Mouse (Mus musculus) MEL (cell line): ENCODE measurements around the gene Lbp. TPM values are rescaled to one million over a fixed set of nuclear protein-coding genes. Genes with fewer than 3 reads are reported as not detected.

ENCODE experiments used
- DNase-seq: peaks from one replicate; pipeline ENCODE4 v3.0.0; 2011; ENCODE audit warnings: low read depth, low spot score
- H3K27ac ChIP-seq: 2 replicates; pipeline ENCODE4 v1.5.1; 2012; ENCODE audit warnings: low read depth, mild to moderate bottlenecking, control low read depth, low read length, moderate library complexity; ENCODE audit not compliant: control insufficient read depth
- H3K27me3 ChIP-seq, 2 experiments: fragments of 150-350 bp in 1 of 2; sonication (generic) in 1 of 2; 2 replicates each; pipeline ENCODE4 v1.6.1; 2012; ENCODE audit warnings: low read length in 2 of 2, mild to moderate bottlenecking in 2 of 2, improper control_type of control experiment in 1 of 2, moderate library complexity in 1 of 2; ENCODE audit not compliant: insufficient read depth in 2 of 2, control insufficient read depth in 1 of 2
- H3K36me3 ChIP-seq, 2 experiments: 2 replicates each; pipeline ENCODE4 v1.6.1; 2012 to 2014; ENCODE audit warnings: low read length in 2 of 2, improper control_type of control experiment in 1 of 2, inconsistent platforms in 1 of 2, mild to moderate bottlenecking in 1 of 2; ENCODE audit not compliant: insufficient read depth in 2 of 2, control insufficient read depth in 1 of 2
- H3K4me1 ChIP-seq, 2 experiments: fragments of 150-350 bp in 1 of 2; sonication (generic) in 1 of 2; 2 replicates each; pipeline ENCODE4 v1.6.1; 2012; ENCODE audit warnings: low read length in 2 of 2, improper control_type of control experiment in 1 of 2, mild to moderate bottlenecking in 1 of 2; ENCODE audit not compliant: insufficient read depth in 2 of 2, control insufficient read depth in 1 of 2
- H3K4me3 ChIP-seq, 2 experiments: fragments of 150-350 bp in 1 of 2; sonication (generic) in 1 of 2; 2 replicates each; pipeline ENCODE4 v1.5.1; 2012; ENCODE audit warnings: low read depth in 2 of 2, low read length in 2 of 2, mild to moderate bottlenecking in 2 of 2, moderate library complexity in 2 of 2, control low read depth in 1 of 2, improper control_type of control experiment in 1 of 2; ENCODE audit not compliant: control insufficient read depth in 1 of 2, insufficient read depth in 1 of 2
- H3K79me2 ChIP-seq: 2 replicates; pipeline ENCODE4 v1.6.1; 2012; ENCODE audit warnings: mild to moderate bottlenecking, low read length, moderate library complexity; ENCODE audit not compliant: control insufficient read depth, poor library complexity, insufficient read depth
- H3K9ac ChIP-seq: 2 replicates; pipeline ENCODE4 v1.6.1; 2012; ENCODE audit warnings: low read depth, mild to moderate bottlenecking, control low read depth, low read length, moderate library complexity; ENCODE audit not compliant: control insufficient read depth, poor library complexity, severe bottlenecking
- H3K9me3 ChIP-seq: fragments of 150-350 bp; sonication (generic); replicated peaks from 2 replicates; pipeline ENCODE4 v1.6.1; 2012; ENCODE audit warnings: mild to moderate bottlenecking, low read length, improper control_type of control experiment, moderate library complexity; ENCODE audit not compliant: insufficient read depth
- CHD1 ChIP-seq: IDR thresholded peaks from 2 replicates; pipeline ENCODE4 v1.6.1; 2012; ENCODE audit warnings: low read depth, mild to moderate bottlenecking, inconsistent platforms, low read length, improper control_type of control experiment
- GABPA ChIP-seq: IDR thresholded peaks from 2 replicates; pipeline ENCODE4 v1.6.1; 2012; ENCODE audit warnings: low read depth, mild to moderate bottlenecking, inconsistent platforms, low read length, improper control_type of control experiment, moderate library complexity
- GATA1 ChIP-seq: IDR thresholded peaks from 2 replicates; pipeline ENCODE4 v1.6.1; 2011; ENCODE audit warnings: low read depth, low read length, improper control_type of control experiment
- JUND ChIP-seq: IDR thresholded peaks from 2 replicates; pipeline ENCODE4 v1.6.1; 2011; ENCODE audit warnings: low read depth, mild to moderate bottlenecking, improper control_type of control experiment, low read length
- KAT2A ChIP-seq: conservative IDR thresholded peaks from 2 replicates; pipeline ENCODE4 v1.6.1; 2012; ENCODE audit warnings: low read depth, low read length, improper control_type of control experiment, inconsistent platforms
- MAX ChIP-seq: IDR thresholded peaks from 2 replicates; pipeline ENCODE4 v1.6.1; 2011; ENCODE audit warnings: low read length, improper control_type of control experiment
- MEF2A ChIP-seq: IDR thresholded peaks from 2 replicates; pipeline ENCODE4 v1.6.1; 2014; ENCODE audit warnings: low read depth, mild to moderate bottlenecking, inconsistent platforms, low read length, improper control_type of control experiment; ENCODE audit not compliant: poor library complexity, insufficient replicate concordance, severe bottlenecking; ENCODE audit errors: extremely low read depth
- MXI1 ChIP-seq: IDR thresholded peaks from 2 replicates; pipeline ENCODE4 v1.6.1; 2011; ENCODE audit warnings: mild to moderate bottlenecking, low read depth, low read length, improper control_type of control experiment
- MYC ChIP-seq: IDR thresholded peaks from 2 replicates; pipeline ENCODE4 v1.6.1; 2011; ENCODE audit warnings: low read depth, mild to moderate bottlenecking, low read length, improper control_type of control experiment, moderate library complexity
- NELFE ChIP-seq: IDR thresholded peaks from 2 replicates; pipeline ENCODE4 v1.6.1; 2011; ENCODE audit warnings: low read depth, low read length, improper control_type of control experiment
- POLR2A ChIP-seq, 2 experiments: IDR thresholded peaks; 2 replicates each; pipeline ENCODE4 v1.6.1; 2011 to 2012; ENCODE audit warnings: low read length in 2 of 2, mild to moderate bottlenecking in 2 of 2, control low read depth in 1 of 2, improper control_type of control experiment in 1 of 2, low read depth in 1 of 2, moderate library complexity in 1 of 2; ENCODE audit not compliant: control insufficient read depth in 1 of 2, insufficient read depth in 1 of 2, poor library complexity in 1 of 2
- POLR2AphosphoS5 ChIP-seq: IDR thresholded peaks from 2 replicates; pipeline ENCODE4 v1.6.1; 2012; ENCODE audit warnings: low read depth, borderline replicate concordance, mild to moderate bottlenecking, inconsistent platforms, low read length, moderate library complexity, mixed read lengths
- RCOR1 ChIP-seq: IDR thresholded peaks from 2 replicates; pipeline ENCODE4 v1.6.1; 2012; ENCODE audit warnings: low read depth, mild to moderate bottlenecking, inconsistent platforms, low read length, improper control_type of control experiment
- SIN3A ChIP-seq: IDR thresholded peaks from 2 replicates; pipeline ENCODE4 v1.6.1; 2012; ENCODE audit warnings: low read length, improper control_type of control experiment, inconsistent platforms
- SMC3 ChIP-seq: IDR thresholded peaks from 2 replicates; pipeline ENCODE4 v1.6.1; 2011; ENCODE audit warnings: low read depth, low read length, improper control_type of control experiment
- TAL1 ChIP-seq: IDR thresholded peaks from 2 replicates; pipeline ENCODE4 v1.6.1; 2012; ENCODE audit warnings: mild to moderate bottlenecking, inconsistent platforms, low read length, moderate library complexity, mixed read lengths
- TBP ChIP-seq: IDR thresholded peaks from 2 replicates; pipeline ENCODE4 v1.8.0; 2011; ENCODE audit warnings: low read depth, low read length, improper control_type of control experiment
- TCF12 ChIP-seq: IDR thresholded peaks from 2 replicates; pipeline ENCODE4 v1.6.1; 2014; ENCODE audit warnings: low read depth, mild to moderate bottlenecking, inconsistent platforms, low read length, improper control_type of control experiment, moderate library complexity
- USF1 ChIP-seq: IDR thresholded peaks from 2 replicates; pipeline ENCODE4 v1.6.1; 2014; ENCODE audit warnings: low read depth, mild to moderate bottlenecking, inconsistent platforms, low read length, improper control_type of control experiment, moderate library complexity
- USF2 ChIP-seq, 2 experiments: IDR thresholded peaks; 2 replicates each; pipeline ENCODE4 v1.6.1; 2011 to 2012; ENCODE audit warnings: improper control_type of control experiment in 2 of 2, low read length in 2 of 2, borderline replicate concordance in 1 of 2, inconsistent platforms in 1 of 2, low read depth in 1 of 2, mild to moderate bottlenecking in 1 of 2; ENCODE audit not compliant: insufficient read depth in 1 of 2
- ZMIZ1 ChIP-seq: IDR thresholded peaks from 2 replicates; pipeline ENCODE4 v1.6.1; 2012; ENCODE audit warnings: low read depth, mild to moderate bottlenecking, inconsistent platforms, low read length, improper control_type of control experiment, moderate library complexity
- polyA plus RNA-seq, 2 experiments: library from polyadenylated mRNA; stranded (reverse) in 1 of 2; unstranded in 1 of 2; fragments of >175 nt in 1 of 2; fragments of >200 nt in 1 of 2; gene quantifications; 2 replicates each; pipeline versions ENCODE4 v1.2.1 to v1.2.4; 2012; ENCODE audit warnings: low replicate concordance in 2 of 2, low read depth in 1 of 2; ENCODE audit not compliant: insufficient read length in 2 of 2, insufficient read depth in 1 of 2, missing spikeins in 1 of 2
- total RNA-seq: library from RNA; depleted of rRNA; stranded (reverse); fragments of 300-350 nt; gene quantifications from 2 replicates; pipeline ENCODE4 v1.2.3, GENCODE M21; 2012

The Lbp gene
- total and polyA plus RNA-seq, 3 experiments: not detected

- Histone ChIP-seq H3K27me3 (no peaks in the 10 kb centered on the region), H3K36me3 (peaks cover 25 to 26% of the 10 kb centered on the region in 2 experiments), H3K4me3 (no peak overlapping the region), H3K9me3 (no peaks in the 10 kb centered on the region)
- TF ChIP-seq TBP (no peak), TCF12 (no peak), RCOR1 (no peak), MAX (no peak), GABPA (no peak), MYC (no peak), JUND (no peak), USF1 (no peak), GATA1 (no peak), KAT2A (no peak), TAL1 (no peak), SMC3 (no peak), POLR2A (IDR thresholded peaks at IDR 0.05; ENCODE audit: control insufficient read depth in 1 of 2, insufficient read depth in 1 of 2, low read depth in 1 of 2, low read length in 2 of 2, poor library complexity in 1 of 2) (no peak; a peak in 1 of 4 replicates), CHD1 (no peak)
- TF ChIP-seq, all 39 proteins: peak for 0
- H3K79me2 ChIP-seq: peaks cover 33% of the 10 kb centered on the region
- DNase-seq: no peak
- no peak overlapping the region for H3K27ac ChIP-seq
- no peak overlapping the region for H3K9ac ChIP-seq
- H3K4me1 ChIP-seq: peaks cover 0 to 20% of the 10 kb centered on the region in 2 experiments; a peak in 3 of 4 replicates
Observed at GRCm38 (mm10) chr2:158356121-158356520, 49.8 kb downstream of the Lbp start.

GRCm38 (mm10) chr2:158359757-158360620, 53.7 kb downstream of the Lbp start:
- Histone ChIP-seq H3K9me3 (no peaks in the 10 kb centered on the region), H3K4me1 (peaks cover 0 to 20% of the 10 kb centered on the region in 2 experiments; a peak in 3 of 4 replicates), H3K79me2 (peaks cover 36% of the 10 kb centered on the region), H3K9ac (peak overlapping the region; percentile 97), H3K4me3 (peak overlapping the region; percentile 80 to 86), H3K36me3 (peaks cover 25 to 26% of the 10 kb centered on the region in 2 experiments), H3K27me3 (no peaks in the 10 kb centered on the region), H3K27ac (peak overlapping the region; percentile 82)
- TF ChIP-seq USF2 (IDR thresholded peaks at IDR 0.05; ENCODE audit: borderline replicate concordance in 1 of 2, insufficient read depth in 1 of 2, low read depth in 1 of 2, low read length in 2 of 2) (no peak), ZMIZ1 (no peak), TBP (no peak), SIN3A (peak; percentile 18; the same call in 1 of the 2 replicates), POLR2A (IDR thresholded peaks at IDR 0.05; ENCODE audit: control insufficient read depth in 1 of 2, insufficient read depth in 1 of 2, low read depth in 1 of 2, low read length in 2 of 2, poor library complexity in 1 of 2) (peak in 1 of 2 experiments; percentile 19; a peak in 1 of 4 replicates), MXI1 (peak; percentile 51), POLR2AphosphoS5 (no peak), MEF2A (no peak), NELFE (0 out of 2 replicates have a peak, but pooled peaks have one; percentile 29)
- peak; percentile 38 for DNase-seq
